Mouse (Mus musculus) liver, embryonic 16.5 days (tissue): ENCODE results near the gene Nepro. TPM values are rescaled to one million over a fixed set of nuclear protein-coding genes. Genes with fewer than 3 reads are reported as not detected.

Experiments
- ATAC-seq: fragments of 200-750 bp; cut with Nextera tagmentation; 2 replicates; pipeline ENCODE4 v1.8.0; 2017; ENCODE audit warnings: low read depth, mild to moderate bottlenecking, moderate number of reproducible peaks, moderate library complexity
- H3K27ac ChIP-seq: fragments of 300-500 bp; sonication (generic); 2 replicates; pipeline ENCODE4 v1.5.1; 2014; ENCODE audit warnings: mild to moderate bottlenecking, low read length
- H3K27me3 ChIP-seq: fragments of 300-500 bp; sonication (generic); 2 replicates; pipeline ENCODE4 v1.6.1; 2014; ENCODE audit warnings: low read depth, low read length, mixed read lengths; ENCODE audit not compliant: control insufficient read depth, insufficient read depth
- H3K36me3 ChIP-seq: fragments of 300-500 bp; sonication (generic); 2 replicates; pipeline ENCODE4 v1.6.1; 2014; ENCODE audit warnings: mild to moderate bottlenecking; ENCODE audit not compliant: control insufficient read depth, insufficient read depth
- H3K4me1 ChIP-seq: fragments of 300-500 bp; sonication (generic); 2 replicates; pipeline ENCODE4 v1.6.1; 2014; ENCODE audit warnings: low read depth, low read length, mixed read lengths; ENCODE audit not compliant: control insufficient read depth
- H3K4me2 ChIP-seq: fragments of 300-500 bp; sonication (generic); 2 replicates; pipeline ENCODE4 v1.6.1; 2014; ENCODE audit warnings: low read depth, low read length, mixed read lengths
- H3K4me3 ChIP-seq: fragments of 300-500 bp; sonication (generic); 2 replicates; pipeline ENCODE4 v1.5.1; 2014; ENCODE audit warnings: low read depth, mild to moderate bottlenecking, low read length
- H3K9ac ChIP-seq: fragments of 300-500 bp; sonication (generic); 2 replicates; pipeline ENCODE4 v1.6.1; 2014; ENCODE audit warnings: low read depth, low read length
- H3K9me3 ChIP-seq: fragments of 300-500 bp; sonication (generic); replicated peaks from 2 replicates; pipeline ENCODE4 v1.6.1; 2016; ENCODE audit warnings: low read length; ENCODE audit not compliant: control insufficient read depth
- WGBS: fragments of 180-500 bp; shearing (Covaris S2); extraction: QIAGEN DNeasy Blood & Tissue Kit; methylation state at CpG from one replicate; pipeline ENCODE4 v1.1.7; 2014; ENCODE audit not compliant: insufficient replicate concordance; 5-methylcytosine and 5-hydroxymethylcytosine counted together
- polyA plus RNA-seq: library from polyadenylated mRNA; unstranded; fragments of >200 nt; fragmentation: Nextera tagmentation; extraction: Ambion mirVana; gene quantifications from 2 replicates; pipeline ENCODE4 v1.2.1, GENCODE M21; 2015

Nepro gene
- 2.0 and 2.5 TPM in 2 replicates for polyA plus RNA-seq

DNA sequence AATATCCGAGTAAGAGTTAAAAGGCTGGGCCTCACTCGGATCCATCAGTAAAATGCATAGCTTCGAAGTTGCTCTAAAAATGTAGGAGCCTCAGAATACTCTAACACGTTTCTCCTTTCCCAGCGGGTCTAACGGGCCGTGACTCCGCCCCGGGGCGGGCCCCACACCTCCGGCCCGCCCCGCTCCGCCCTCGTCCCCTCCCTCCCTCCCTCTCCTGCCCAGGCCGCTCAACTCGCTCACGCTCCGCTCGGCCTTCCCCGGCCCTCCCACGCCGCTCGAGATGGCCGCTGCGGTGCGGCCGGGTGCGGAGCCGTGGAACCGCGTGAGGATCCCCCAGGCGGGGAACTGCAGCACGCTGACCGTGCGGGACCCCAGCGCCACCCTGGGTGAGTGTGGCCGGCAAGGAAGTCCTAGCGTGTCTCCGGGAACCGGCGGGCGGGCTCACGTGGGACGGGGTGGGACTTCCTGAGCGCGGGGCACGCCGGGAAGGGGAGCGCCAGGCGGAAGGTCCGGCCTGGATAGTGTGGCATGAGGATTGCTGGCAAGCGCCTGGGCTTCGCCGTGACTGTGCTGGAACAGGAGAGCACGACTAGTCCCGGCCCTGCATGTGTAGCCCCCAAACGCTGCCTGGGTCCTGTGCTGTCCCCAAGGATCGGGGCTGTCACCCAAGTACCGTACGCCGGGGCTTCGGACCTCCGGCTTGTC, at the start of gene Nepro:
TSS of gene Nepro (plus strand) at position 219 of the 705 bp plus-strand sequence.
- H3K27ac ChIP-seq, result peak within 1 kb of the TSS; percentile 82
- peak within 1 kb of the TSS; percentile 93 for H3K4me2 ChIP-seq
- H3K4me3 ChIP-seq, result peak within 1 kb of the TSS; percentile 93
- peaks cover 4% of the 10 kb centered on the region; the same call in 1 of the 2 replicates for H3K36me3 ChIP-seq
- H3K27me3 ChIP-seq, result no peaks in the 10 kb centered on the region
- no peaks in the 10 kb centered on the region for H3K9me3 ChIP-seq
- H3K4me1 ChIP-seq, result peaks cover 27% of the 10 kb centered on the region
- peak; percentile 97 for ATAC-seq
- H3K9ac ChIP-seq, result peak within 1 kb of the TSS; percentile 86
- under 1% methylated on average over 62 of the region's 64 CpGs for WGBS

DNA sequence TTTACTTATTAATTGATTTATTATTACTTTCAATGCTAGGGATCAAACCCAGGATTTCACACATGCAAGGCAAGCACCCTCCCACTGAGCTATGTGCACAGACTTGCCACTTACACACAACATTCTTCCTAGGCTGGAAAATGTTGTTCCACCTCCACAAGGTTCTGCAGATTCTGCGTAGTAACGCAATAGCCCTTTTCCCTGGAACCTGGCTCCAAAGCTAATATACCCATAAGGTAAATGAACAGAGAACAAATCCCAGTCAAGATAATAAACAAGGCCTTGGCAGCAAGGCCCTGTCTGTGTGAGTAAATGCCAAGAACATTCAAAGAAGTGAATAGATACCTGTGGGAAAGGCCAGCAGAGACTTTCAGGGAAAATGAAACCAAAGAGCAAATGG, 47.7 kb upstream of the Nepro start:
- no peaks in the 10 kb centered on the region for H3K4me1 ChIP-seq
- no peak overlapping the region for H3K27ac ChIP-seq
- H3K36me3 ChIP-seq, result no peaks in the 10 kb centered on the region
- ATAC-seq, result no peak
- H3K4me3 ChIP-seq, result no peak overlapping the region
- 81% methylated on average over 2 of the region's 2 CpGs for WGBS
- H3K9ac ChIP-seq, result no peak overlapping the region
- no peak overlapping the region for H3K4me2 ChIP-seq
- H3K9me3 ChIP-seq, result no peaks in the 10 kb centered on the region
- no peaks in the 10 kb centered on the region for H3K27me3 ChIP-seq

- Histone ChIP-seq H3K9ac (no peak overlapping the region), H3K4me3 (no peak overlapping the region), H3K36me3 (no peaks in the 10 kb centered on the region), H3K27me3 (no peaks in the 10 kb centered on the region), H3K4me2 (no peak overlapping the region), H3K4me1 (no peaks in the 10 kb centered on the region), H3K27ac (no peak overlapping the region), H3K9me3 (no peaks in the 10 kb centered on the region)
- no peak for ATAC-seq
- WGBS, result 68% methylated on average over 8 of the region's 8 CpGs
These were observed 45.0 kb upstream of the Nepro start for GRCm38 (mm10) chr16:44679082-44679481.

DNA sequence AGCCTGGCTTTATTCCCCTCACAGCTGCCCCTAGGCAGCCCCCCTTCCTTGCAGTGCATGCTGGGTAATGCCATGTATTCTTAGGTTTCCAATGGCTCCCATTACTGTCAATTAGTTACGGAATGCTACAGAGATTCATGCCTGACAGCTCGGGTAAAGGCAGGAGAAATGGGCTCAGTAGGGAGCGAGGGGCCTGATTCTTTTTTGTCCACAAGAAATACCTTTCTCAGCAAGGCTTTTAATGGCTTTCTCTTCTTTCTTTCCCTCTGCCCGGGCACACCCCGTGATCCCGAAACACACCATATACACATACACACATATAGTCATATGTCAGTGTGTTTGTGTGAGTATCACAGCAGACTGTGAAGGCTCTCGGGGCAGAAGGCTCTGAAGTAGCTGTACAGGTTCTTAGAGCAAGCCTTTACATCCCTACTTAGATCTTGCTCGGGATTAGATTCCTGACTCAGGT, 44.6 kb upstream of the Nepro start:
- Histone ChIP-seq H3K4me2 (no peak overlapping the region), H3K9me3 (no peaks in the 10 kb centered on the region), H3K27ac (no peak overlapping the region), H3K4me1 (no peaks in the 10 kb centered on the region), H3K36me3 (no peaks in the 10 kb centered on the region), H3K4me3 (no peak overlapping the region), H3K9ac (no peak overlapping the region), H3K27me3 (no peaks in the 10 kb centered on the region)
- 57% methylated on average over 8 of the region's 8 CpGs for WGBS
- no peak for ATAC-seq

GRCm38 (mm10) chr16:44680756-44681498, 43.2 kb upstream of the Nepro start:
- H3K4me1 ChIP-seq, result no peaks in the 10 kb centered on the region
- no peak overlapping the region for H3K4me3 ChIP-seq
- 52% methylated on average over 9 of the region's 9 CpGs for WGBS
- peak; percentile 37; the same call in 1 of the 2 replicates for ATAC-seq
- H3K4me2 ChIP-seq, result no peak overlapping the region
- no peaks in the 10 kb centered on the region for H3K9me3 ChIP-seq
- H3K27ac ChIP-seq, result no peak overlapping the region
- no peaks in the 10 kb centered on the region for H3K27me3 ChIP-seq
- no peaks in the 10 kb centered on the region for H3K36me3 ChIP-seq
- H3K9ac ChIP-seq, result no peak overlapping the region

DNA sequence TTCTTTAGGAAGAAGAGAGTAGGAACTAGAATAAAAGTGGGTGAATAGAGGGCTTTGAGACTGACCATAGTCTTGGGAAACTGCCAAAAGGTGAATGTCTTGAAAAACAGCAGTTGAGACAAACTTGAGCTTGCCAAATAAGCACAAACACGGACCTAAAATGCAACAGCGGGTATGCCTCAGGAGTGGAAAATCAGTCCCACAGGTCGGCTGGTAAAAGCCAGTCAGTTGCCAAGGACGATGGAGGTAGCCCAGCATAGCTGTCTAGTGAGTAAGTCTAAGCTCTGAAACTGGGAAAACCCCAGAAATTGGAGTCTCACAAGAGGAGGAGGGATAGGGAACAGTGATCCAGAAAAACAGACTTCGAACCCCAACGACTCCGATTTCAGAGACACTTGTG, 39.5 kb upstream of the Nepro start:
- Histone ChIP-seq H3K9ac (no peak overlapping the region), H3K4me1 (no peaks in the 10 kb centered on the region), H3K9me3 (no peaks in the 10 kb centered on the region), H3K27ac (no peak overlapping the region), H3K4me2 (no peak overlapping the region), H3K36me3 (no peaks in the 10 kb centered on the region), H3K4me3 (no peak overlapping the region), H3K27me3 (peaks cover 4% of the 10 kb centered on the region; the same call in 1 of the 2 replicates)
- 63% methylated on average over 7 of the region's 7 CpGs for WGBS
- no peak for ATAC-seq

GRCm38 (mm10) chr16:44685401-44685800, 38.7 kb upstream of the Nepro start:
- Histone ChIP-seq H3K27me3 (peaks cover 4% of the 10 kb centered on the region; the same call in 1 of the 2 replicates), H3K4me2 (no peak overlapping the region), H3K36me3 (no peaks in the 10 kb centered on the region), H3K9me3 (no peaks in the 10 kb centered on the region), H3K9ac (no peak overlapping the region), H3K27ac (no peak overlapping the region), H3K4me1 (no peaks in the 10 kb centered on the region), H3K4me3 (no peak overlapping the region)
- 52% methylated on average over 7 of the region's 7 CpGs for WGBS
- ATAC-seq, result no peak

DNA sequence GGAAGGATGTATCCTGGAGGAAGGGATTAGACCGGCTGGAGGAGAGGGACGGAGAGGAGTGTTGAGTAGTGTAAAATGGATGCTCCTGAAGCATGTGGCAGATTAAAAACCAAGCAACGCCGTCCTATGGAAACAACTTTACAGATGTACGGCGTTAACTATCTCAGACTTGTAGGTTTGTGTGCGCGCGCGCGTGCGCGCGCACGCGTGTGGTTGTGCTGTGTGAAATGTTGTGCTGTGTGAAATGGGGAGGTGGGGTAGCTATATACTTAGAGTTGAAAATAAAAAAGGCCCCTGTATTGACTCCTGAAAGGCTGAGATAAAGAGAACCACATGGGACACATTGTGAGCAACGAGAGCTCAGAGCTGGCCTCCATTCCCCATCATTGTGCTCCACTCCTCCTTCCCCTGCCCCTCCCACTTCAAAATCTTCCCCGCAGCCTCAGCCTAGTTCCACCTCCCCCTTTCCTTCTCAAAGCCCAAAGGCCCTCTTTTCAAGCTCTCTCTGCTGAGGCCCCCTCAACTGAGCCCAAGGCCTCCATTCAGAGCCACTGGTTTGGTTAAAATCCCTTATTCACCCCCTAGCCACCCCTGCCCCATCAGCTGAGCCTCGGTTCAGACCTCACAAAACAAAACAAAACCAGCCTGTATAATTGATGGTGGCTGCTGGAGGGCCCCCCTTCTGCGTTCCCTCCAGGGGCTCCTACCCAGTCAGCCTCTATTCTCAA, 36.9 kb upstream of the Nepro start:
- H3K9ac ChIP-seq, result no peak overlapping the region
- no peak overlapping the region for H3K27ac ChIP-seq
- 50% methylated on average over 20 of the region's 20 CpGs for WGBS
- no peaks in the 10 kb centered on the region for H3K4me1 ChIP-seq
- peaks cover 4% of the 10 kb centered on the region; the same call in 1 of the 2 replicates for H3K27me3 ChIP-seq
- H3K9me3 ChIP-seq, result no peaks in the 10 kb centered on the region
- no peak for ATAC-seq
- no peaks in the 10 kb centered on the region for H3K36me3 ChIP-seq
- no peak overlapping the region for H3K4me2 ChIP-seq
- H3K4me3 ChIP-seq, result no peak overlapping the region
